Mouse (Mus musculus) left cerebral cortex, adult 11 months (tissue): Measurements from ENCODE around the gene Sorbs2.
A peak's percentile ranks its signal among the peaks of the same experiment; 100 is the strongest.

Source experiments
- DNase-seq: peaks from one replicate; pipeline ENCODE4 v3.0.0; 2022; ENCODE audit warnings: low spot score

The Sorbs2 gene

GRCm38 (mm10) chr8:45755482-45755881 is 247.9 kb downstream of the Sorbs2 start:
- DNase-seq: no peak

- no peak for DNase-seq
These were observed 248.4 kb downstream of the Sorbs2 start for GRCm38 (mm10) chr8:45755972-45756371.

GRCm38 (mm10) chr8:45760622-45761021 is 253.0 kb downstream of the Sorbs2 start:
- DNase-seq: no peak

DNA sequence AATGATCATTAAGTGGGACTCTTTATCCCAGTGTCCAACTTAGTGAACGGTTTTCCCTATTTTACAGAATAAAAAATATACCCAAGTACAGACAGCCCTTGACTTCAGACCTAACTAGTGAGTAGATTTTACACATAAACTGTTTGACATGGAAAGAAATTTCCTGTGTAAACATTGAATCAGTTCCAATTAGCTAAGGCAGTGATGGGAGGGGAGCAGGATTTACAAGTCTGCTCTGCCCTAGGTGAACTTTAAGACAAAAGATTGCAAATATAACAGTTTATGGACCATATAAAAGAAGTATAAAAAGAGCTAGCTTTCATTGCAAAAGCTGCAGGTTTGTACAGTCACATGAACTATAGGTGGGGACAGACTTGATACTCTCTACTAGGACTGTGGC is 253.5 kb downstream of the Sorbs2 start:
- DNase-seq: no peak

DNA sequence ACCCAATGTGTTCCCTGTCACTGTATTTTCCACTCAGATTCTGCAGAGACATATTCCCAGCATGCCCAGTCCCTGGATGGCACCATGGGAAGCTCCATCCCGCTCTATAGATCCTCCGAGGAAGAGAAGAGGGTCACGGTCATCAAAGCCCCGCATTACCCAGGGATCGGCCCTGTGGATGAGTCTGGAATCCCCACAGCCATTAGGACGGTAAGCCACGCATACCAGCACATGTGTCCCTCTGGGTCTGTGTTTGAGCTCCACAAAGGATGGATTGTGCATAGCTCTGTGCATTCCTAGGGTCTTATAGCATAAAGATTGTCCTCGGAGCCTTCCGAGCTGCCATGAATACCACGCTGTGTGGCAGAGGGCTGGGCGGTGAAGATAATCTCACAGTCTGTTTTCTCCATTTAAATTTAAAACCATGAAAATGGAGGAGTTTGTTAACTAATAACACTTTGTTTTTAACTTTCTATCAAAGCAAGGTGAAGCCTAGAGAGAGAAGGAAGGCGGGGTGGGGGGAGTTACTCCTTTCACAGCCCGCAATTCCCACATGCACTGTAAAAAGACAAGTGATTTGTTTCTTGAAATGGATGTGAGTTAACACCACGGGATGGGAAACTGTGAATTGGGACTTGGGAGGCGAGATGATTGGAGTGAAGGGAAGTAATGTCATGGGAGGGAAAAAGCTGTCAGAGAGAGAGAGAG is 255.5 kb downstream of the Sorbs2 start:
- no peak for DNase-seq

DNA sequence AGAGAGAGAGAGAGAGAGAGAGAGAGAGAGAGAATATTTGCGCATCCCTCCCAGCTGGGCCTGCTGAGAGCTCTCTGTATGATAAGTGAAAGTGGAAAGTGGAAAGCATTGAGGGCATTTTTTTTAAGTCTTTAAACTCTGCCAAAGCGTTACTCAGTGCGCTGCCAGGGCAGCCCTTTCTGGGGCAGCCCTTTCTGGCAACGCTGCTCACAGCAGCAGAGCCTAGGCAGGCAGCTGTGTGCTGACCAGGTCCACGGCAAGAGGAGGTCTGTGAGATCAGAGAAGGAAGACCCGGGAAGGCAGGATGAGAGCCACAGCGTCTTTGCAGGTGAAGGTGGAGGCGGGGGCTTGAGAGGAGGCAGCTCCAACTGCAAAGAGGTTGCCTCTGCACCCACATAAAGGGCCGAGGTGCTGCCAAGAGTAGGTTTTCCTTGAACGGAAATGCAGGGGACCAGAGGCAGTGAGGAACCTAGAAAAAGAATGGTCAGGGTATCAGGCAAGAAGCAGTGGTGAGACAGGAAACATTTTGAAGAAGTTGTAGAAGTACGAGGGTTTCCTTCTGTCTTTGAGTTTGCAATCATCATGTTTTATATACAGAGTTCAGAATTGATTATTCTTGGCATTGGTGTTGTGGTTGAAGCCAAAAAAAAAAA is 256.2 kb downstream of the Sorbs2 start:
- no peak for DNase-seq

GRCm38 (mm10) chr8:45766138-45766537 is 258.6 kb downstream of the Sorbs2 start:
- no peak for DNase-seq

- DNase-seq: no peak
These were observed 267.3 kb downstream of the Sorbs2 start for GRCm38 (mm10) chr8:45774841-45775240.

GRCm38 (mm10) chr8:45775481-45775880 is 267.9 kb downstream of the Sorbs2 start:
- no peak for DNase-seq

DNA sequence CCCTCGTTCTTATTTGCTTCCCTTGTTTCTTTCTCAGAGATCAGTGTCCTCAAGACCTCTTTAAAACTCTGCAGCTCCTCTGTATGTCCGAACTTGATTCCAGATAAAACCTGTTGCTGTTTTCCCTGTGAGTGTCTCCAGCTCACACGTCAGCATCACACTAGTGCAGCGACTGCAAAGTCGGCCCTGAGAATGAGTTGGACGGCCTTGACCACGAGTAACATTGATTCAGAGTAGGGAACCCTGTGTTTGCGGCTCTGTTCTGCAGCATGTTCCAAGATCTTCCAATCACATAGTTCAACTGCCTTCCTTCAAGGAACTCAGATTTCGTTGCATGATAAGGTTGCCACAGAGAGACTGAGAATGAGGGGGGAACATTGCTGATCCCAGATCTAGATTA is 268.8 kb downstream of the Sorbs2 start:
- DNase-seq: no peak

DNA sequence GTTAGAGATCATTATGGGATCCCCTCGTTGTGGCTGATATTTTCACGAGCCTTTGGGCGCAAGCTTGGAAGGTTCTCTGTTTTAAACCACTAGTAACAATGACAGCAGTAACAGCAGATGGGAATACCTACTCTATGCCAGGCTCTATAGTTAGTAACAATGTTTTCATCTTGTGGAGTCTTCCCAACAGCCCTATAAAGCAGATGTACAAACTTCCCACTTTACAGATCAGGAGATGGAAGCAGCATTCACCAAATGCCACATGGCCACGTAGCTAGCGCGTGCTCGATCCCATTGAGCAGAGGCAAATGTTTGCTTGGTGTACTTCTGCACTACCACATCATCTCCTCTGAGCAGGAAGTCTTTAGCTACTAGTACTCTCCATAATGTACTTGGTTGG is 269.4 kb downstream of the Sorbs2 start:
- DNase-seq: no peak

DNA sequence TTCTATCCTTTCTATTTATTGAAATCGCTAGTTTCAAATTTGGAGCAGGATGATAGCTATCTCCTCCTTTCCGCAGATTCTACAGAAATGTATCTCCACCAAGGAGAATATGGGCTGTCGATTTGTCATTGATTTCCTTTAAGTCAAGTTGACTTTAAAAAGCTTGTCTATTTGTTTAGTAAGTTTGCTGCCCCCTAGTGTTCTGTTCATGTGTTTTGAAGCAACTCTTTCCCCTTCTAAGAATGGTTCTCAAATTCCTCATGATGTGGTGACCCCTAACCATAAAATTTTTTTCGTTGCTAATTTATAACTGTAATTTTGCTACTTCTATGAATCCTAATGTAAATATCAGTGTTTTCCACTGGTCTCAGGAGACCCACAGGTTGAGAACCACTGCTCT is 273.0 kb downstream of the Sorbs2 start:
- no peak for DNase-seq

DNA sequence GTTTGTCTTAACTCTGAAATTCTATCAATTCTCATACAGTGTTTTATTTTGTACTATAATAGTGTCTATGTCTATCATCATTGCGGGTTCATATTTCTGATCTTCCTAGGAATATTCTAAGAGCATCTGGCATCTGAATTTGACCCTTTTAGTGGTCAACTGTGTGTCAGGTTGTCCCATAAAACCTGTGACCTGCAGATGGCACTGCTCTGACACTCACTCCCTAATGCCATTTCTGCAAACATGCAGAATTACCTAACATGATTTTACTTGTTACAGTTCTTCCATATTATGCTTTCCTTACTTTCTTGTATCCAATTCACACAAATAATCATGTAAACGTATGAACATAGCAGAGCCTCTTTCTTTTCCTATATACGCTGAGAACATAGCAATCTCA is 281.0 kb downstream of the Sorbs2 start:
- DNase-seq: no peak

- DNase-seq: no peak
These were observed 287.3 kb downstream of the Sorbs2 start for GRCm38 (mm10) chr8:45794847-45795246.

DNA sequence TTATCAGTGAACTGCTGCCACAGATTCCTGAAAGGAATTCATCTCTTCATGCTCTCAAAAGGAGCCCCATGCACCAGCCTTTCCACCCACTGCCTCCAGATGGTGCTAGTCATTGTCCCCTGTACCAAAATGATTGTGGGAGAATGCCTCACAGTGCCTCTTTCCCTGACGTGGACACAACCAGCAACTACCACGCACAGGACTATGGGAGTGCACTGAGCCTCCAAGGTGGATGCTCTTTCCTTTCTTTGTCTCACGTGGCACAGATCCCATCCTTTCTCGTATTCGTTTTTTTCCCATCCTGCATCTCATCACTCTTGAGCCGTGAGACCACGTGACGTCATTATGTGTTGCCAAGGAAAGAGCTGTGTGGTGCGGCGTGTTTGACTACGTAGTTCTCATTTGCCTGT is 288.7 kb downstream of the Sorbs2 start:
- peak; percentile 61 for DNase-seq

DNA sequence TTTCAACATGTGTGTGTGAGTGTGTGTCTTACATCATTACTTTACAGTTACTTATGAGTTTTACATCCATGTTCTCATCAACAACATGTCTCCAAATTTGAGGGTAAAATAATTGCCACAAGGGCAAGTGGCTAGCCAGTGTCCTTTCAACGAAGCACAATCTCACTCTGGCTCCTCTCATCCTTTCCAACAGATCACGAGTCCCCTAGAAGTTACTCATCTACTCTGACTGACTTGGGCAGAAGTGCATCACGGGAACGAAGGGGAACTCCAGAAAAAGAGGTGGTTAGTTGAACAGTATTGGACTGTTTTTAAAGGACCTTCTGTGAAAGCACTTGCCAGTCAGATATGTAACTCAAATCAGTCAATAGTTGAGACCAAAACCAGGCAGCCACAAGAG is 291.9 kb downstream of the Sorbs2 start:
- no peak for DNase-seq

DNA sequence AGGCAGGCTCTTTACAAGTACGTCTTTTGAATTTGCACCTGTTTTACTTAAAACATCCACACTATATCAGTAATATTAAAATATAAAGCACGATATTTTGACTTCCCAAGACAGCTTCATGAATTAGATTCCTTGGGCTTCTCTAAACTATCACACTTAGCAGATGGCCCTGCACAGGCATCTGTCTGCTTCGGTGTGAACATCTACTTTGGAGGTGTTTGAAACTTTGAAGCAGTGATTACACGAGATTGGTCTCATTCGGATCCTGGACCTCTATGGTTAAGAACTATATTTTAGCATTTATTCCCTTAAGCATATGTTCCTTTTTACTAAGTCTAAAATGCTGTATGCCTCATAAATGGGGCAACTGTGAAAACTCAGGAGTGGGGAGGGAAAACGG is 301.0 kb downstream of the Sorbs2 start:
- DNase-seq: no peak

GRCm38 (mm10) chr8:45816765-45817426 is 309.3 kb downstream of the Sorbs2 start:
- DNase-seq: peak; percentile 35

DNA sequence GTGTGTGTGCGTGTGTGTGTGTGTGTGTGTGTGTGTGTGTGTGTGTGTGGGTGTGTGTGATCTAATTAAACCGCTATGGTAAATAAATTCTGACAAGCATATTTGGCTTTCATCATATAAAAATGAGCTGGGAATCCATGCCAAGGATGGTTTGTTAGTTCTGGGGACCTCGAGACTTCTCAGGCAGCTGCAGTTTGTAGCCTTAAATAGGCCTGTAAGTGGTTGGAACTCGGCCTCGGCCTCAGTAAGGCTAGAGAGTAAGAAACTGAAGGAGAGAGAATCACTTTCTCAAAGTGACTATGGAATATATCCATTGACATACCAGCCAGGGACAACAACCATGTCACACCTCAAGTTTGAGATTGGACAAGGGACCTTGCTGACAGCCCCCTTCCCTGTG is 314.1 kb downstream of the Sorbs2 start:
- no peak for DNase-seq

- no peak for DNase-seq
These were observed 322.5 kb downstream of the Sorbs2 start for GRCm38 (mm10) chr8:45829985-45830548.

DNA sequence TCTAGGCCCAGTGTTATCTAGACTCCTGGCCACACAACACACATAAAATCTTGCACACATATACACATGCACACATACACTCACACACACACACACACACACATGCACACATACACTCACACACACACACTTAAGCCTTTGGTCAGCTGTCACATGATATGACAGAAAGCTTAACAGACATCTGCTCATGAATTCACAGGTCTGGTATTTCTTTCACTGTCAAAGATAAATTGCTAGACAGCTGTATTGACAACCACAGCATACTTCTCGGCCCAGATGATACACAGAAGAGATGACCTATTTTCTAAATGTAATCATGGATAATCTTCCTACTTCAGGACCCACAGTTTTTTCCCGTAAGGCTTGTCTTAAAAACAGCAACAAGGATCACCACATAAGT is 326.3 kb downstream of the Sorbs2 start:
- no peak for DNase-seq

DNA sequence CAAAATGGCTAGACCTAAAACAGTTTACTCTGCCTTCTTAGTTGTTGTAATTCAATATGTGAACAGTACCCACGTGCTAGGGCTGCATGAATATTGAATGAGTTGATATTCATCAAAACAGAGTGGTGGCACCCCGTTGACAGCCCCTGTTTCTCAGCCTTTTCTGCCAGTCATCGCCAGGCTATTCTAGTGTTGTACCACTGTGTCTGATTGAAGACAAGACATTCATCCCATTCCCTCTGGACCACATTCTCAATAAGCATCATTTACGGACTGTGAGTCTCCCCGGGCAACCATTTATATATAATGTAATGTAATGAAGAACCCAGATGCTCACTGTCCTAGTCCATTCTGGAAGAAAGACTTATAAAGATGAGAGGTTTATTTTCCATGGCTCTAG is 335.7 kb downstream of the Sorbs2 start:
- DNase-seq: no peak
